Mouse (Mus musculus) lung, embryonic 16.5 days (tissue): Measurements from ENCODE around the gene Tstd2. TPM values are rescaled to one million over a fixed set of nuclear protein-coding genes. Genes with fewer than 3 reads are reported as not detected.
A peak's percentile ranks its signal among the peaks of the same experiment; 100 is the strongest.

Source experiments
- ATAC-seq: fragments of 200-750 bp; cut with Nextera tagmentation; 2 replicates; pipeline ENCODE4 v1.8.0; 2017; ENCODE audit warnings: low read depth, mild to moderate bottlenecking, moderate library complexity
- H3K27ac ChIP-seq: fragments of 300-500 bp; sonication (generic); 2 replicates; pipeline ENCODE4 v1.5.1; 2014; ENCODE audit warnings: mild to moderate bottlenecking, control low read depth, low read length
- H3K27me3 ChIP-seq: fragments of 300-500 bp; sonication (generic); 2 replicates; pipeline ENCODE4 v1.6.1; 2014; ENCODE audit warnings: low read depth, low read length, mixed read lengths; ENCODE audit not compliant: control insufficient read depth, insufficient read depth
- H3K36me3 ChIP-seq: fragments of 300-500 bp; sonication (generic); 2 replicates; pipeline ENCODE4 v1.6.1; 2014; ENCODE audit warnings: low read length; ENCODE audit not compliant: control insufficient read depth, insufficient read depth
- H3K4me1 ChIP-seq: fragments of 300-500 bp; sonication (generic); replicated peaks from 2 replicates; pipeline ENCODE4 v1.6.1; 2014; ENCODE audit warnings: low read length, mixed read lengths; ENCODE audit not compliant: control insufficient read depth, insufficient read depth
- H3K4me2 ChIP-seq: fragments of 300-500 bp; sonication (generic); 2 replicates; pipeline ENCODE4 v1.6.1; 2014; ENCODE audit warnings: low read depth, low read length, control low read depth
- H3K4me3 ChIP-seq: fragments of 300-500 bp; sonication (generic); 2 replicates; pipeline ENCODE4 v1.5.1; 2014; ENCODE audit warnings: mild to moderate bottlenecking, low read length, control low read depth
- H3K9ac ChIP-seq: fragments of 300-500 bp; sonication (generic); 2 replicates; pipeline ENCODE4 v1.6.1; 2014; ENCODE audit warnings: low read length, control low read depth
- H3K9me3 ChIP-seq: fragments of 300-500 bp; sonication (generic); 2 replicates; pipeline ENCODE4 v1.6.1; 2016; ENCODE audit warnings: low read length; ENCODE audit not compliant: control insufficient read depth
- WGBS: fragments of 180-500 bp; shearing (Covaris S2); extraction: QIAGEN DNeasy Blood & Tissue Kit; methylation state at CpG from one replicate; pipeline ENCODE4 v1.1.7; 2014; 5-methylcytosine and 5-hydroxymethylcytosine counted together
- polyA plus RNA-seq: library from polyadenylated mRNA; unstranded; fragments of >200 nt; fragmentation: Nextera tagmentation; extraction: Ambion mirVana; gene quantifications from 2 replicates; pipeline ENCODE4 v1.2.1, GENCODE M21; 2015

Gene Tstd2
- polyA plus RNA-seq, 1 experiment from 2014 or later, result 38.9 TPM

DNA sequence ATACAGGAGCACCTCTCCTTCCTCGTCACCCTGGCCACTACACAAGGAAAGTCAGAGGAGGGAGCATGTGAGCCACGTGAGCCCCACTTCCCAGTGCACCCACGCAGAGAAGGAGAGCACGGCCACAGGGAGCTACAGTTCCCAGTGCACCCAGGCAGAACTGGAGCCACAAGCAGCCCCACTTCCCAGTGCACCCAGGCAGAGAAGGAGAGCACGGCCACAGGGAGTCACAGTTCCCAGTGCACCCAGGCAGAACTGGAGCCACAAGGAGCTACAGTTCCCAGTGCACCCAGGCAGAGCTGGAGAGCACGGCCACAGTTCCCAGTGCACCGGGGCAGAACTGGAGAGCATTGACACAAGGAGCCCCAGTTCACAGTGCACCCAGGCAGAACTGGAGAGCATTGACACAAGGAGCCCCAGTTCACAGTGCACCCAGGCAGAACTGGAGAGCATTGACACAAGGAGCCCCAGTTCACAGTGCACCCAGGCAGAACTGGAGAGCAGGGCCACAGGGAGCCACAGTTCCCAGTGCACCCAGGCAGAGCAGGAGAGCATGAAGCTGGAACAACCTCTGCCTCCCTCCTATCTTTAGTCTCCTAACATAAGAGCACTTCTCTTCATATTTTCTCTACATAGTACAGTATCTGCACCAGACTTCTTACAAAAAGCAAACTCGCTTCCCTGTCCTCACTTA lies 9.0 kb downstream of the Tstd2 start:
- no peaks in the 10 kb centered on the region for H3K9me3 ChIP-seq
- H3K4me1 ChIP-seq, result no peaks in the 10 kb centered on the region
- WGBS, result 96% methylated on average over 8 of the region's 8 CpGs
- peaks cover 40% of the 10 kb centered on the region for H3K36me3 ChIP-seq
- H3K4me2 ChIP-seq, result no peak overlapping the region
- H3K27me3 ChIP-seq, result no peaks in the 10 kb centered on the region
- no peak for ATAC-seq
- no peak overlapping the region for H3K27ac ChIP-seq
- H3K4me3 ChIP-seq, result no peak overlapping the region
- no peak overlapping the region for H3K9ac ChIP-seq

DNA sequence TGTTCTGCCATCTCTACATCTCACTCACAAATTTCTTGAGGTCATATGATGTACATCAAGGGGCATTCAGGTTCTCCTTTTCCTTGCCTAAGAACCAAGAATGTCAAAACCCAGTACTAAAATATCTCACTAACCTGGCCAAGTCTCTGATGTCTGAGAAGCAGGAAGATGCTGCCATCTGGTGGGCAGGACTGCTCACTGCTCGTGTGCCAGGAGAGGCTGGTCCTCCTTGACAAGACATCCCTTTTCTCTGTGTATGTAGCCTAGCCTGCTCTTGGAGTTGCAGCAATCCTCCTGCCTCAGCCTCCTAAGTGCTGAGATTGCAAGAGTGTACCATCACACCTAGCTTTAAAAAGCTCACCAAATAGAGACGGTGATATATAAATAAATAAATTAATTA lies 12.0 kb downstream of the Tstd2 start:
- peaks cover 47% of the 10 kb centered on the region for H3K36me3 ChIP-seq

DNA sequence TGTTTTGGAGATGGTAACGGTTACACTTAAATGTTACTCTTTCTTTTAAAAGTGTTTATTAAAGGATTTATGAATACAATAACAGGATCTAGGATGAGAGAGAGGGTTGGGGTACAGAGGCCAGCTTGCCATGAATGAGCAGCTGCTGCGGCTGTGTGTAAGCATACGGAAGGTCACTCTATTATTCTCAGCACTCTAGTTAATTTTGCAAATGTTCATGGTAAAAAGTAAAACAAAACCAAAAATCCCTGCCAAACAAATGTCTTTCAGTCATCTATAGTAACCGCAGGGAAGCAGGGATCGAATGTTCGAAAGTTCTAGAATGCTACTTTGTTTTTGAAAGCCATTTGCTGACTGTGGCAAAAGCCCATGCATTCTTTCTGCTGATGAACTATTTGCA lies 15.1 kb downstream of the Tstd2 start:
- Histone ChIP-seq H3K4me1 (no peaks in the 10 kb centered on the region), H3K4me2 (no peak overlapping the region), H3K9me3 (no peaks in the 10 kb centered on the region), H3K27ac (no peak overlapping the region), H3K9ac (no peak overlapping the region), H3K27me3 (no peaks in the 10 kb centered on the region), H3K4me3 (no peak overlapping the region), H3K36me3 (peaks cover 47% of the 10 kb centered on the region)
- ATAC-seq, result no peak
- WGBS, result 86% methylated on average over 6 of the region's 6 CpGs

More for the DNA sequence above, 12.0 kb downstream of the Tstd2 start:
- H3K4me2 ChIP-seq, result no peak overlapping the region
- H3K4me1 ChIP-seq, result no peaks in the 10 kb centered on the region
- H3K9me3 ChIP-seq, result no peaks in the 10 kb centered on the region
- WGBS, result 38% methylated on average over 2 of the region's 2 CpGs
- H3K27me3 ChIP-seq, result no peaks in the 10 kb centered on the region
- no peak overlapping the region for H3K4me3 ChIP-seq
- peak; percentile 57; the same call in 1 of the 2 replicates for ATAC-seq
- H3K27ac ChIP-seq, result no peak overlapping the region
- no peak overlapping the region for H3K9ac ChIP-seq

DNA sequence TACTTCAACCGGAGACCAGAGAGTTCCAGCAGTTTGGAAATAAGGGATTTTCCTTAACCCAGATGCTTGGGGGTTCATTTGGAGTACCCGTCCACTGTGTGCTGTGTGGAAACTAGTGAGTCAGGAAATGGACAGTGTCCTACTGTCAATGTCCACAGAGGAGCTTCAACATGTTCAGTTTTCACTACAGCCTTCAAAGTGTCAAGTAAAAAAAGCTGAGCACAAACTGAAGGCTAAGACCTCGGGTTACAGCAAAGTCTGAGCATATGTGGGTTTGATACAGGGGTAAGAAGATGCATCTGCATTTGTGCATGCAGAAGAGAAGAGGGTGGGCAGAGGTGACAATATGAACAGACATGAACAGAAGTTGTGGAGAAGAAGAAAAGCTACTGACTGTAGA lies 17.7 kb downstream of the Tstd2 start:
- Histone ChIP-seq H3K9ac (no peak overlapping the region), H3K9me3 (no peaks in the 10 kb centered on the region), H3K36me3 (peaks cover 62% of the 10 kb centered on the region), H3K4me1 (no peaks in the 10 kb centered on the region), H3K27ac (no peak overlapping the region), H3K4me3 (no peak overlapping the region), H3K4me2 (no peak overlapping the region), H3K27me3 (no peaks in the 10 kb centered on the region)
- no peak for ATAC-seq
- WGBS, result 82% methylated on average over 3 of the region's 3 CpGs

DNA sequence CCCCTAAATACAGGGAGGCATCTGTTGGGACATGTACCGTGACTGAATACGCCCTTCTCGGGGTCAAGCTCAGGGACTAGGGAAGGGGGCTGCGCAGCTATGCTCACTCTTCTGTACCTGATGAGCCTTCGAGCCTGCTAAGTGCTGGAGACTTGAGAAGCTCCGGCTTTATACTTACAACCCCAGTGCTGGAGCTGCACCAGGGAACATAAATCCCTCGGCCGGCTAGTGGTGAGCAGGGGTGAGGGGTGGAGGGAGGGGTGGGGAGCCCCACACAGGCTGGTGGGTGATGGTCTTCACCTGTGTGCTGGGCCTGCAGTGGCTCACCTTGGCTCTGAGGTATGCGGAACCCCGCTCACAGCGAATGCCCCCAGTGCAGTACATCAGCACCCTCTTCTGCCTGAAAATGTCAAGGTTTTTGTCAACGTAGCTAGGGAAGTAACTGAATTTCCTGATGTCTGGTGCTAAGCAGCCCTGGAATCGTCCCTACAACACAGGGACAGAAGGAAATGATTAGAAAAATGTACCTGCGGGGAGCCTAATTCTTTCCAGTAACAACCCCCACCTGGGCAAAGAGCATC lies 18.9 kb downstream of the Tstd2 start:
- WGBS, result 91% methylated on average over 14 of the region's 14 CpGs
- no peak overlapping the region for H3K27ac ChIP-seq
- H3K4me1 ChIP-seq, result no peaks in the 10 kb centered on the region
- peaks cover 62% of the 10 kb centered on the region for H3K36me3 ChIP-seq
- no peak overlapping the region for H3K9ac ChIP-seq
- H3K4me2 ChIP-seq, result no peak overlapping the region
- H3K9me3 ChIP-seq, result no peaks in the 10 kb centered on the region
- H3K27me3 ChIP-seq, result no peaks in the 10 kb centered on the region
- ATAC-seq, result no peak
- H3K4me3 ChIP-seq, result no peak overlapping the region

DNA sequence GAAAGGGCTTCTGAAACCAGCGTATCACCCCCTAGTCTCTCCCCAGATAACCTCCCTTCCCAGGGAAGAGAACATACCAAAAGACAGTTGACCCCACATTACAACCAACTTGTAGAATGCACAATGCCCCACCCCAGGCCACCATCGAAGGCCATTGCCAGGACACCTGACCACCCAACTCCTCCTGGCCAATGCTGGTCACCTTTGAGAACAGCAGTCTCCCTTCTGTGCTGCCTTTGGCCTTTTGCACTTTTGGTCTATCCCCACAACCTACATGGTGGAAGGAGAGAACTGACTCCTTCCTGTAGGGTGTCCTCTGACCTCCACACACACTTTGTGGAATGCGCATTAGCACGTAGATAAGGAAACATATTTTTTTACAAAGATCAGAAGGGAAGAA lies 21.0 kb downstream of the Tstd2 start:
- no peaks in the 10 kb centered on the region for H3K27me3 ChIP-seq
- H3K4me1 ChIP-seq, result no peaks in the 10 kb centered on the region
- ATAC-seq, result no peak
- no peaks in the 10 kb centered on the region for H3K9me3 ChIP-seq
- no peak overlapping the region for H3K4me2 ChIP-seq
- peaks cover 57% of the 10 kb centered on the region for H3K36me3 ChIP-seq
- H3K9ac ChIP-seq, result no peak overlapping the region
- H3K27ac ChIP-seq, result no peak overlapping the region
- no peak overlapping the region for H3K4me3 ChIP-seq
- whole genome bisulfite sequencing, result 86% methylated on average over 4 of the region's 4 CpGs

DNA sequence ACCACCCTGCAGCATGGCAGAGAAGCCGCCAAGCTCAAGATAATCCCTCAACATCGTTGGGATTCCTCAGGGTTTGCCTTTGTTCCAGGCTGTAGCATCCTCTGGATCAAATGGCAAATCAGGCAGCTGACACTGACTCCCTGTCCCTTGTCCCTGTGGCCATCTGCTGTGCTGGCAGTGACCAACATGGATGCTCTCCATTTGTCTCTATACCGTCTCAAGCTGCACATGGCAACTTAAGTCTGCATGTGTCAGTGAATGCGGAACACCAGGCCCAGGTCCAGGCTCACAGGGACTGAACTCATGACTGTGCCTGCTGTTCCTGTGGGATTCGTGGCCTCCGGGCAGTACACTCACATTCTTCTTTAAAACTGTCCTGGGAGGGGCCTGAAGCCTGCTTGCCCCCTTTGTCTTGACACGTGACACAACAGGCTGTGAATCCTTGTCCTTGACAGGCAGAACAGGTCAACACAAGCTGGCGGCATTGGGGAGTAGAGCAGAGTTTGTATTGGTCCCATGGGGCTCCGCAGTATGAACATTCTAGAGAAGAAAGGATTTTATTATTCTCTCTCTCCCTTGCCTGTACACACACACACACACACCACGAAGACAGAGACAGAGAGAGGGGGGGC lies 21.8 kb downstream of the Tstd2 start:
- Histone ChIP-seq H3K9me3 (no peaks in the 10 kb centered on the region), H3K4me1 (no peaks in the 10 kb centered on the region; the same call in 1 of the 2 replicates), H3K4me3 (no peak overlapping the region), H3K9ac (no peak overlapping the region), H3K36me3 (peaks cover 57% of the 10 kb centered on the region), H3K27me3 (no peaks in the 10 kb centered on the region), H3K4me2 (no peak overlapping the region), H3K27ac (no peak overlapping the region)
- WGBS, result 83% methylated on average over 10 of the region's 10 CpGs
- ATAC-seq, result no peak

DNA sequence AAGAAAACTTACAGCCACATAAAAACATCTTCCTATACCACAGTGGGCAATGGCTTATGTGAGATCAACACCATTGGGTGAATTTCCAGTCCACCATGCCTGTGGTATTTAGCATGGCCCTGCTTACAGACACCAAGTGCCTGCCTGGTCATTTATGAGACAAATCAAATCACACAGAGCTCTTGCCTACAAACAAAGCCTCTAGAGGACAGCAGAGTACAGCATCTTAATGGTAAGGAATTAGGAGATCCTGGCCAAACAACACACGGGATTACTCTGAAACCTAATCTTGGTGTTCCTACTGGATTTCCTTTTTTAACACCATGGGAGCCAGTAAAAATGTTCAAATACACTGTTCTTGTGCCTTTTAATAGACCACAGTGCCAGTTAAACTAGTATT lies 23.2 kb downstream of the Tstd2 start:
- no peak overlapping the region for H3K4me2 ChIP-seq
- no peaks in the 10 kb centered on the region for H3K9me3 ChIP-seq
- H3K27ac ChIP-seq, result no peak overlapping the region
- no peaks in the 10 kb centered on the region; the same call in 1 of the 2 replicates for H3K4me1 ChIP-seq
- H3K9ac ChIP-seq, result no peak overlapping the region
- no peaks in the 10 kb centered on the region for H3K27me3 ChIP-seq
- H3K36me3 ChIP-seq, result peaks cover 54% of the 10 kb centered on the region
- H3K4me3 ChIP-seq, result no peak overlapping the region
- no peak for ATAC-seq
- WGBS, result 72% methylated on average over 1 of the region's 1 CpGs

DNA sequence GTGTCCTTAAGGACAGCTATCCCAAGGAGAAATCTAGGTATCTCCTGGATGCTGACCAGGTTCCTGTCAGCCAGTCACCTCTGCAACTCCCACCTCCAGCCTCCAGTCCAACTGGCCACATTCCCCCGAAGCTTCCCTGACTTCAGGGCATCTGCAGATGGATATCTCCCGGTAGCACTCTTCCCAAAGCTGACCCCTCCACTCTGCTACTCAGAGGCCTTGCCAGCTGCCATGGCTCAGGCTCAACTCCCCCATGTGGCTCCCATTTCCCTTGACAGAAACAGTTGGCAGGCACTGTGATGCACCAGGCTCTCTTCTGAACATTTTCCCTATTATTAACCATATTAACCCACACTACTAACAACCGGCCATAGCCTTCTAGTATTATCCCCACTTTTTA lies 27.1 kb downstream of the Tstd2 start:
- WGBS, result 49% methylated on average over 3 of the region's 3 CpGs
- peaks cover 22% of the 10 kb centered on the region for H3K36me3 ChIP-seq
- ATAC-seq, result peak; percentile 26; the same call in 1 of the 2 replicates

More for the DNA sequence above, 27.1 kb downstream of the Tstd2 start:
- Histone ChIP-seq H3K9me3 (no peaks in the 10 kb centered on the region), H3K27me3 (no peaks in the 10 kb centered on the region), H3K4me3 (no peak overlapping the region), H3K9ac (no peak overlapping the region), H3K27ac (no peak overlapping the region), H3K4me2 (no peak overlapping the region), H3K4me1 (no peaks in the 10 kb centered on the region; the same call in 1 of the 2 replicates)
